Mouse (Mus musculus): ENCODE measurements around the gene Igsf1. TPM values are rescaled to one million over a fixed set of nuclear protein-coding genes. Genes with fewer than 3 reads are reported as not detected.

Gene Igsf1
- 3.2 and 4.3 TPM in 2 replicates for polyA plus RNA-seq (2014; fragmentation: Nextera tagmentation; extraction: Ambion mirVana)

- H3K27ac ChIP-seq (replicated peaks in 1 of 2; ENCODE audit: control insufficient read depth in 1 of 2, insufficient read depth in 1 of 2, low read depth in 2 of 2, low read length in 2 of 2), result no peak within 1 kb of the TSS
- peak within 1 kb of the TSS; percentile 69 for H3K4me2 ChIP-seq (ENCODE audit: low read length)
- no peak within 1 kb of the TSS; the same call in 1 of the 2 replicates for H3K9ac ChIP-seq (ENCODE audit: low read length)
- no peaks in the 10 kb centered on the region for H3K4me1 ChIP-seq (ENCODE audit: control insufficient read depth in 2 of 2, insufficient read depth in 2 of 2, low read length in 2 of 2)
- ATAC-seq (ENCODE audit: insufficient number of reproducible peaks, insufficient read depth, low FRiP score, low read depth), result peak; percentile 71
- no peaks in the 10 kb centered on the region for H3K9me3 ChIP-seq (ENCODE audit: control insufficient read depth, low read length)
- no peaks in the 10 kb centered on the region for H3K27me3 ChIP-seq (ENCODE audit: control insufficient read depth, insufficient read depth, low read length)
- 23% methylated on average over 28 of the region's 28 CpGs for WGBS
- H3K36me3 ChIP-seq (ENCODE audit: control insufficient read depth, insufficient read depth, low read length), result no peaks in the 10 kb centered on the region
- peak within 1 kb of the TSS; percentile 26 to 36 for H3K4me3 ChIP-seq (ENCODE audit: control insufficient read depth in 1 of 2, insufficient read depth in 1 of 2, low read depth in 1 of 2, low read length in 2 of 2)
These were observed at the start of gene Igsf1 for GRCm38 (mm10) chrX:49797213-49798019. Gene Igsf1 (minus strand): TSS chrX:49797749.

DNA sequence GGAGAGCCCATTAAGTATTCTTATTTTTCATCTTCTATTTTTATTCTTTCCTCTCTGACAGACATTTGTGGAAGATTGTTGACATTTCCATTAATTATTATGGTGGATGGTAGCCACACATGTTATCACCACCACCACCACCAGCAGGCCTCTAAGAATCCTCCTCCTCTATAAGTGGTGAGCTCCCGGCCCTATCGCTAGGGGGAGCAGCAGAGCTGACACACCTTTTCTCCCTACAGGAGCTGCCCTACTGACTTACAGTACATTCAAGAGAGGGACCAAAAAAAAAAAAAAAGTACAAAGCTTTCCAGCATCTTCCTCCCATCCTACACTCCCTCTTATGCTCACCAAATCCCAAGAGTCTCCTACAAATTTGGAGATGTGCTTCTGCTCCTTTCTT is 26.7 kb downstream of the Igsf1 start:
- H3K27me3 ChIP-seq (ENCODE audit: control insufficient read depth, insufficient read depth, low read length), result no peaks in the 10 kb centered on the region
- no peak overlapping the region for H3K9ac ChIP-seq (ENCODE audit: low read length)
- H3K4me2 ChIP-seq (ENCODE audit: low read length), result no peak overlapping the region
- no peak for ATAC-seq (ENCODE audit: insufficient number of reproducible peaks, insufficient read depth, low FRiP score, low read depth)
- 26% methylated on average over 2 of the region's 2 CpGs for WGBS
- H3K4me3 ChIP-seq (ENCODE audit: control insufficient read depth in 1 of 2, insufficient read depth in 1 of 2, low read depth in 1 of 2, low read length in 2 of 2), result no peak overlapping the region
- no peak overlapping the region for H3K27ac ChIP-seq (replicated peaks in 1 of 2; ENCODE audit: control insufficient read depth in 1 of 2, insufficient read depth in 1 of 2, low read depth in 2 of 2, low read length in 2 of 2)
- H3K9me3 ChIP-seq (ENCODE audit: control insufficient read depth, low read length), result no peaks in the 10 kb centered on the region
- H3K36me3 ChIP-seq (ENCODE audit: control insufficient read depth, insufficient read depth, low read length), result no peaks in the 10 kb centered on the region
- H3K4me1 ChIP-seq (ENCODE audit: control insufficient read depth in 2 of 2, insufficient read depth in 2 of 2, low read length in 2 of 2), result no peaks in the 10 kb centered on the region

DNA sequence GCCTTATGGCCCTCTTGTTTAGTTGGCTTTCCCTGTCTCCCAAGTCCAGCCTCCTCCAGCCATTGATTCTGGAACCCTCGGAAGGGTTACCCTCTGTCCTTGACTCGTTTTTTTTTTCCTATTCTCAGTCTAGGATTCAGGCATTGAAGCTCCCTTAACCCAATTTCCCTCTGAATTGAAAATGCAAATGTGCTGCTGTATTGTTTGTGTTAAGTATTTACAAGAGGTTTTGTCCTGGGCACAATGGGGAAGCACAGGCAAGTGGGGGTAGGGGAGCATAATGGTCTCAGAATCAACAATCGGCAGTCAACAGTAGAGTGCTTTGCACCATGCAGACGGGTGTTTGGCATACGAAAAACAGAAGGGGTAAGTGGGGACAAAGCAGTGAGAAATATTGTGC is 52.4 kb downstream of the Igsf1 start:
- Histone ChIP-seq H3K9ac (ENCODE audit: low read length) (no peak overlapping the region), H3K27me3 (ENCODE audit: control insufficient read depth, insufficient read depth, low read length) (no peaks in the 10 kb centered on the region), H3K36me3 (ENCODE audit: control insufficient read depth, insufficient read depth, low read length) (no peaks in the 10 kb centered on the region), H3K4me3 (ENCODE audit: control insufficient read depth in 1 of 2, insufficient read depth in 1 of 2, low read depth in 1 of 2, low read length in 2 of 2) (no peak overlapping the region), H3K4me1 (ENCODE audit: control insufficient read depth in 2 of 2, insufficient read depth in 2 of 2, low read length in 2 of 2) (no peaks in the 10 kb centered on the region), H3K9me3 (ENCODE audit: control insufficient read depth, low read length) (no peaks in the 10 kb centered on the region), H3K4me2 (ENCODE audit: low read length) (no peak overlapping the region), H3K27ac (replicated peaks in 1 of 2; ENCODE audit: control insufficient read depth in 1 of 2, insufficient read depth in 1 of 2, low read depth in 2 of 2, low read length in 2 of 2) (no peak overlapping the region)
- WGBS, result 51% methylated on average over 5 of the region's 5 CpGs
- no peak for ATAC-seq (ENCODE audit: insufficient number of reproducible peaks, insufficient read depth, low FRiP score, low read depth)

- ATAC-seq (ENCODE audit: insufficient number of reproducible peaks, insufficient read depth, low FRiP score, low read depth), result no peak
These were observed 62.6 kb downstream of the Igsf1 start, which contains the start of gene Olfr1321 for GRCm38 (mm10) chrX:49734959-49735358. Gene Olfr1321 (minus strand): TSS chrX:49735059.

More at GRCm38 (mm10) chrX:49734959-49735358, 62.6 kb downstream of the Igsf1 start, which contains the start of gene Olfr1321:
- no peaks in the 10 kb centered on the region for H3K4me1 ChIP-seq (ENCODE audit: control insufficient read depth in 2 of 2, insufficient read depth in 2 of 2, low read length in 2 of 2)
- H3K36me3 ChIP-seq (ENCODE audit: control insufficient read depth, insufficient read depth, low read length), result no peaks in the 10 kb centered on the region
- 70% methylated on average over 2 of the region's 2 CpGs for WGBS
- no peaks in the 10 kb centered on the region for H3K27me3 ChIP-seq (ENCODE audit: control insufficient read depth, insufficient read depth, low read length)
- no peak within 1 kb of the TSS for H3K4me3 ChIP-seq (ENCODE audit: control insufficient read depth in 1 of 2, insufficient read depth in 1 of 2, low read depth in 1 of 2, low read length in 2 of 2)
- no peak within 1 kb of the TSS for H3K9ac ChIP-seq (ENCODE audit: low read length)
- H3K27ac ChIP-seq (replicated peaks in 1 of 2; ENCODE audit: control insufficient read depth in 1 of 2, insufficient read depth in 1 of 2, low read depth in 2 of 2, low read length in 2 of 2), result no peak within 1 kb of the TSS
- no peak within 1 kb of the TSS for H3K4me2 ChIP-seq (ENCODE audit: low read length)
- no peaks in the 10 kb centered on the region for H3K9me3 ChIP-seq (ENCODE audit: control insufficient read depth, low read length)

Other genes starting within 250 kb of the Igsf1 start
- gene Olfr1320, start 125.4 kb downstream of the Igsf1 start, polyA plus RNA-seq (2014; fragmentation: Nextera tagmentation; extraction: Ambion mirVana), result not detected in 2 replicates
- gene Olfr1321, start 62.7 kb downstream of the Igsf1 start, polyA plus RNA-seq (2014; fragmentation: Nextera tagmentation; extraction: Ambion mirVana), result not detected in 2 replicates
- not detected in 2 replicates for gene Olfr1322, start 93.7 kb upstream of the Igsf1 start, polyA plus RNA-seq (2014; fragmentation: Nextera tagmentation; extraction: Ambion mirVana)
- not detected in 2 replicates for gene Olfr1323, start 221.6 kb upstream of the Igsf1 start, polyA plus RNA-seq (2014; fragmentation: Nextera tagmentation; extraction: Ambion mirVana)

Measured in heart, embryonic 14.5 days (tissue).